Mouse (Mus musculus) heart, postnatal 0 days (tissue): Measurements from ENCODE around the gene Agap3. TPM values are rescaled to one million over a fixed set of nuclear protein-coding genes. Genes with fewer than 3 reads are reported as not detected.

ENCODE experiments used
- ATAC-seq: fragments of 200-750 bp; cut with Nextera tagmentation; 2 replicates; pipeline ENCODE4 v1.8.0; 2017; ENCODE audit warnings: low read depth, moderate number of reproducible peaks, moderate library complexity; ENCODE audit not compliant: insufficient read depth
- DNase-seq: peaks from one replicate; pipeline ENCODE4 v3.0.0-alpha.2; 2016; ENCODE audit warnings: low spot score
- H3K27ac ChIP-seq: fragments of 300-500 bp; sonication (generic); 2 replicates; pipeline ENCODE4 v1.5.1; 2014; ENCODE audit warnings: low read depth, mild to moderate bottlenecking
- H3K27me3 ChIP-seq: fragments of 300-500 bp; sonication (generic); 2 replicates; pipeline ENCODE4 v1.6.1; 2014; ENCODE audit warnings: low read length, mixed read lengths; ENCODE audit not compliant: control insufficient read depth, insufficient read depth
- H3K36me3 ChIP-seq: fragments of 300-500 bp; sonication (generic); replicated peaks from 2 replicates; pipeline ENCODE4 v1.6.1; 2014; ENCODE audit warnings: low read length, mixed read lengths; ENCODE audit not compliant: control insufficient read depth, insufficient read depth
- H3K4me1 ChIP-seq: fragments of 300-500 bp; sonication (generic); 2 replicates; pipeline ENCODE4 v1.6.1; 2014; ENCODE audit warnings: antibody characterized with exemption; ENCODE audit not compliant: control insufficient read depth, insufficient read depth
- H3K4me2 ChIP-seq: fragments of 300-500 bp; sonication (generic); 2 replicates; pipeline ENCODE4 v1.6.1; 2014; ENCODE audit warnings: low read depth, mild to moderate bottlenecking, low read length, moderate library complexity
- H3K4me3 ChIP-seq: fragments of 300-500 bp; sonication (generic); 2 replicates; pipeline ENCODE4 v1.5.1; 2014; ENCODE audit warnings: low read depth, low read length
- H3K9ac ChIP-seq: fragments of 300-500 bp; sonication (generic); replicated peaks from 2 replicates; pipeline ENCODE4 v1.6.1; 2014; ENCODE audit warnings: low read depth, low read length, mixed read lengths
- H3K9me3 ChIP-seq: fragments of 300-500 bp; sonication (generic); replicated peaks from 2 replicates; pipeline ENCODE4 v1.6.1; 2016; ENCODE audit warnings: low read length; ENCODE audit not compliant: control insufficient read depth
- CTCF ChIP-seq: IDR thresholded peaks from 2 replicates; pipeline ENCODE4 v1.5.1; 2016; ENCODE audit warnings: antibody characterized with exemption, control low read depth, low read depth
- EP300 ChIP-seq: IDR thresholded peaks from 2 replicates; pipeline ENCODE4 v1.6.1; 2016; ENCODE audit warnings: antibody characterized with exemption, low read depth
- WGBS: fragments of 180-500 bp; shearing (Covaris S2); extraction: QIAGEN DNeasy Blood & Tissue Kit; methylation state at CpG from one replicate; pipeline ENCODE4 v1.1.7; 2014; 5-methylcytosine and 5-hydroxymethylcytosine counted together
- polyA plus RNA-seq: library from polyadenylated mRNA; unstranded; fragments of >200 nt; fragmentation: Nextera tagmentation; extraction: Ambion mirVana; gene quantifications from 2 replicates; pipeline ENCODE4 v1.2.1, GENCODE M21; 2015
- total RNA-seq: library from RNA; depleted of rRNA; stranded (reverse); fragments of >200 nt; gene quantifications from 2 replicates; pipeline ENCODE4 v1.2.3, GENCODE M21; 2014; ENCODE audit warnings: low replicate concordance

The Agap3 gene
- total and polyA plus RNA-seq, 2 experiments from 2014 or later: 18.3 to 40.6 TPM

- Histone ChIP-seq H3K9me3 (no peaks in the 10 kb centered on the region), H3K9ac (no peak overlapping the region), H3K4me2 (no peak overlapping the region), H3K27me3 (peaks cover 16% of the 10 kb centered on the region), H3K4me3 (no peak overlapping the region), H3K27ac (no peak overlapping the region), H3K4me1 (0 out of 2 replicates have a peak, but pooled peaks cover 3% of the 10 kb centered on the region), H3K36me3 (peaks cover 12% of the 10 kb centered on the region; the same call in 1 of the 2 replicates)
- WGBS: 48% methylated on average over 5 of the region's 5 CpGs
- no peak for TF ChIP-seq EP300
- peak; percentile 29 for TF ChIP-seq CTCF
- ATAC-seq: no peak
- no peak for DNase-seq
Measured at GRCm38 (mm10) chr5:24534292-24534691, 82.3 kb downstream of the Agap3 start.

GRCm38 (mm10) chr5:24535731-24536130, 83.8 kb downstream of the Agap3 start:
- H3K4me3 ChIP-seq: no peak overlapping the region
- H3K9me3 ChIP-seq: no peaks in the 10 kb centered on the region
- H3K9ac ChIP-seq: no peak overlapping the region
- 85% methylated on average over 3 of the region's 3 CpGs for WGBS
- TF ChIP-seq EP300: no peak
- TF ChIP-seq CTCF: no peak
- DNase-seq (no peak), ATAC-seq (no peak)
- H3K36me3 ChIP-seq: peaks cover 12% of the 10 kb centered on the region; the same call in 1 of the 2 replicates
- no peak overlapping the region for H3K27ac ChIP-seq
- H3K4me1 ChIP-seq: peaks cover 18% of the 10 kb centered on the region
- peaks cover 9% of the 10 kb centered on the region; the same call in 1 of the 2 replicates for H3K27me3 ChIP-seq
- no peak overlapping the region for H3K4me2 ChIP-seq

GRCm38 (mm10) chr5:24536511-24536910, 84.5 kb downstream of the Agap3 start:
- ATAC-seq: no peak
- H3K4me2 ChIP-seq: no peak overlapping the region
- no peaks in the 10 kb centered on the region for H3K9me3 ChIP-seq
- peaks cover 1% of the 10 kb centered on the region; the same call in 1 of the 2 replicates for H3K27me3 ChIP-seq
- TF ChIP-seq CTCF: no peak
- no peak for TF ChIP-seq EP300
- 75% methylated on average over 5 of the region's 5 CpGs for whole genome bisulfite sequencing
- H3K9ac ChIP-seq: no peak overlapping the region
- H3K36me3 ChIP-seq: peaks cover 12% of the 10 kb centered on the region; the same call in 1 of the 2 replicates
- H3K4me1 ChIP-seq: peaks cover 25% of the 10 kb centered on the region
- no peak for DNase-seq
- no peak overlapping the region for H3K4me3 ChIP-seq
- no peak overlapping the region for H3K27ac ChIP-seq

- no peaks in the 10 kb centered on the region; the same call in 1 of the 2 replicates for H3K27me3 ChIP-seq
- 59% methylated on average over 16 of the region's 16 CpGs for WGBS
- no peak overlapping the region for H3K4me3 ChIP-seq
- TF ChIP-seq CTCF (no peak), EP300 (no peak)
- no peak overlapping the region for H3K9ac ChIP-seq
- peaks cover 9% of the 10 kb centered on the region; the same call in 1 of the 2 replicates for H3K36me3 ChIP-seq
- no peak overlapping the region for H3K4me2 ChIP-seq
- DNase-seq (peak; percentile 12), ATAC-seq (no peak)
- H3K27ac ChIP-seq: no peak overlapping the region
- H3K4me1 ChIP-seq: peaks cover 27% of the 10 kb centered on the region
- no peaks in the 10 kb centered on the region for H3K9me3 ChIP-seq
Measured at GRCm38 (mm10) chr5:24537618-24538017, 85.6 kb downstream of the Agap3 start.

- no peak for TF ChIP-seq EP300
- peak overlapping the region; percentile 35; the same call in 1 of the 2 replicates for H3K4me3 ChIP-seq
- H3K36me3 ChIP-seq: no peaks in the 10 kb centered on the region
- 67% methylated on average over 22 of the region's 22 CpGs for WGBS
- H3K9ac ChIP-seq: no peak overlapping the region; the same call in 1 of the 2 replicates
- DNase-seq (no peak), ATAC-seq (no peak)
- H3K9me3 ChIP-seq: no peaks in the 10 kb centered on the region
- peaks cover 27% of the 10 kb centered on the region for H3K4me1 ChIP-seq
- no peaks in the 10 kb centered on the region for H3K27me3 ChIP-seq
- peak overlapping the region; percentile 88 for H3K27ac ChIP-seq
- peak overlapping the region; percentile 69 for H3K4me2 ChIP-seq
Measured at GRCm38 (mm10) chr5:24539571-24540296, 87.8 kb downstream of the Agap3 start.
